Mouse (Mus musculus) layer of hippocampus, postnatal 10 days (tissue): ENCODE data around the gene Mthfd1l. TPM values are rescaled to one million over a fixed set of nuclear protein-coding genes. Genes with fewer than 3 reads are reported as not detected.
"Not testable (repeated sequence)": the region's sequence is repeated elsewhere in the genome, so short reads cannot be mapped to it uniquely, and the experiment has no call there.

ENCODE experiments used
- DNase-seq, 2 experiments: peaks; one replicate each; pipeline ENCODE4 v3.0.0; 2021; ENCODE audit warnings: low spot score in 2 of 2
- total RNA-seq, 2 experiments: library from RNA; stranded (reverse); gene quantifications; 2 replicates each; pipeline ENCODE4 v1.2.3; 2021

Mthfd1l gene
- total RNA-seq, 2 experiments from 2014 or later: 13.4 to 14.4 TPM

- DNase-seq: no peak
Measured at GRCm38 (mm10) chr10:4112611-4113327, 139.9 kb downstream of the Mthfd1l start.

GRCm38 (mm10) chr10:4113328-4113658, 140.4 kb downstream of the Mthfd1l start:
- no peak for DNase-seq

- no peak for DNase-seq
Measured at GRCm38 (mm10) chr10:4116653-4117052, 143.7 kb downstream of the Mthfd1l start.

GRCm38 (mm10) chr10:4117091-4117490, 144.2 kb downstream of the Mthfd1l start:
- DNase-seq: no peak

- no peak for DNase-seq
Measured at GRCm38 (mm10) chr10:4119287-4119686, 146.4 kb downstream of the Mthfd1l start.

- DNase-seq: no peak
Measured at GRCm38 (mm10) chr10:4120708-4121107, 147.8 kb downstream of the Mthfd1l start.

- no peak for DNase-seq
Measured at GRCm38 (mm10) chr10:4121197-4121596, 148.3 kb downstream of the Mthfd1l start.

- not testable (repeated sequence) for DNase-seq
Measured at GRCm38 (mm10) chr10:4123280-4123945, 150.5 kb downstream of the Mthfd1l start.

GRCm38 (mm10) chr10:4124148-4124547, 151.2 kb downstream of the Mthfd1l start:
- DNase-seq: no peak

GRCm38 (mm10) chr10:4125232-4125631, 152.3 kb downstream of the Mthfd1l start:
- no peak for DNase-seq

GRCm38 (mm10) chr10:4126335-4127012, 153.6 kb downstream of the Mthfd1l start:
- DNase-seq: no peak

GRCm38 (mm10) chr10:4128411-4128810, 155.5 kb downstream of the Mthfd1l start:
- DNase-seq: no peak

GRCm38 (mm10) chr10:4128915-4129314, 156.0 kb downstream of the Mthfd1l start:
- no peak for DNase-seq

GRCm38 (mm10) chr10:4129461-4129860, 156.5 kb downstream of the Mthfd1l start:
- no peak for DNase-seq

GRCm38 (mm10) chr10:4130034-4130607, 157.2 kb downstream of the Mthfd1l start:
- no peak for DNase-seq

- no peak for DNase-seq
Measured at GRCm38 (mm10) chr10:4132735-4133134, 159.8 kb downstream of the Mthfd1l start.

- no peak for DNase-seq
Measured at GRCm38 (mm10) chr10:4135100-4135764, 162.3 kb downstream of the Mthfd1l start.

- DNase-seq: no peak
Measured at GRCm38 (mm10) chr10:4139531-4139930, 166.6 kb downstream of the Mthfd1l start.

- DNase-seq: no peak
Measured at GRCm38 (mm10) chr10:4141689-4142088, 168.8 kb downstream of the Mthfd1l start.

GRCm38 (mm10) chr10:4142816-4143215, 169.9 kb downstream of the Mthfd1l start:
- DNase-seq: no peak

GRCm38 (mm10) chr10:4143381-4143780, 170.5 kb downstream of the Mthfd1l start:
- DNase-seq: no peak
